Mouse (Mus musculus) macrophage (primary cell): ENCODE data around the gene Nab1. TPM values are rescaled to one million over a fixed set of nuclear protein-coding genes. Genes with fewer than 3 reads are reported as not detected.

Source experiments
- H3K27ac ChIP-seq: fragments of 350-480 bp; formaldehyde crosslinking; 2 replicates; pipeline ENCODE4 v1.9.0; 2021
- H3K36me3 ChIP-seq: fragments of 350-480 bp; formaldehyde crosslinking; 2 replicates; pipeline ENCODE4 v1.9.0; 2021; ENCODE audit errors: inconsistent target
- H3K4me3 ChIP-seq: fragments of 350-480 bp; formaldehyde crosslinking; 2 replicates; pipeline ENCODE4 v1.9.0; 2021; ENCODE audit errors: inconsistent target
- H3K79me2 ChIP-seq: fragments of 350-480 bp; formaldehyde crosslinking; 2 replicates; pipeline ENCODE4 v1.9.0; 2021; ENCODE audit errors: inconsistent target
- WGBS: methylation state at CpG from one replicate; pipeline ENCODE4 v1.1.7; 2026; ENCODE audit warnings: inconsistent platforms; ENCODE audit not compliant: missing documents; 5-methylcytosine and 5-hydroxymethylcytosine counted together
- polyA plus RNA-seq: library from polyadenylated mRNA; stranded (reverse); fragments of 250-400 nt; gene quantifications from 3 replicates; pipeline ENCODE4 v1.2.4, GENCODE M21; 2018; ENCODE audit warnings: inconsistent platforms

Nab1 gene
- polyA plus RNA-seq, 1 experiment from 2014 or later, result 59.6 TPM

GRCm38 (mm10) chr1:52501688-52502133, 1.2 kb upstream of the Nab1 start:
- H3K4me3 ChIP-seq, result no peak overlapping the region
- no peaks in the 10 kb centered on the region for H3K36me3 ChIP-seq
- WGBS, result 19% methylated on average over 10 of the region's 10 CpGs
- no peak overlapping the region for H3K27ac ChIP-seq
- peaks cover 31% of the 10 kb centered on the region for H3K79me2 ChIP-seq

GRCm38 (mm10) chr1:52501090-52501489, 611 bp upstream of the Nab1 start:
- H3K4me3 ChIP-seq, result peak overlapping the region; percentile 33; the same call in 1 of the 2 replicates

GRCm38 (mm10) chr1:52499601-52500313, 722 bp downstream of the Nab1 start:
- Histone ChIP-seq H3K79me2 (peaks cover 51% of the 10 kb centered on the region), H3K36me3 (no peaks in the 10 kb centered on the region), H3K27ac (peak overlapping the region; percentile 72), H3K4me3 (peak overlapping the region; percentile 94)
- 1% methylated on average over 33 of the region's 68 CpGs for WGBS

More at GRCm38 (mm10) chr1:52501090-52501489, 611 bp upstream of the Nab1 start:
- 30% methylated on average over 1 of the region's 1 CpGs for WGBS
- Histone ChIP-seq H3K79me2 (peaks cover 37% of the 10 kb centered on the region), H3K36me3 (no peaks in the 10 kb centered on the region), H3K27ac (peak overlapping the region; percentile 47)

- no peaks in the 10 kb centered on the region for H3K36me3 ChIP-seq
- H3K4me3 ChIP-seq, result peak overlapping the region; percentile 94
- WGBS, result 8% methylated on average over 6 of the region's 6 CpGs
- peaks cover 59% of the 10 kb centered on the region for H3K79me2 ChIP-seq
- H3K27ac ChIP-seq, result peak overlapping the region; percentile 72
These were observed 1.6 kb downstream of the Nab1 start for GRCm38 (mm10) chr1:52498786-52499450.

- peaks cover 38% of the 10 kb centered on the region; the same call in 1 of the 2 replicates for H3K36me3 ChIP-seq
- H3K4me3 ChIP-seq, result no peak overlapping the region
- 94% methylated on average over 7 of the region's 7 CpGs for WGBS
- H3K27ac ChIP-seq, result no peak overlapping the region
- peaks cover 97% of the 10 kb centered on the region for H3K79me2 ChIP-seq
These were observed 10.8 kb downstream of the Nab1 start for GRCm38 (mm10) chr1:52489538-52490181.

- Histone ChIP-seq H3K27ac (no peak overlapping the region), H3K79me2 (peaks cover 75% of the 10 kb centered on the region), H3K4me3 (no peak overlapping the region), H3K36me3 (peaks cover 47% of the 10 kb centered on the region; the same call in 1 of the 2 replicates)
- 97% methylated on average over 4 of the region's 4 CpGs for WGBS
These were observed 15.5 kb downstream of the Nab1 start for GRCm38 (mm10) chr1:52484980-52485379.

GRCm38 (mm10) chr1:52474291-52474690, 26.2 kb downstream of the Nab1 start:
- Histone ChIP-seq H3K4me3 (no peak overlapping the region), H3K27ac (no peak overlapping the region), H3K36me3 (peaks cover 33% of the 10 kb centered on the region), H3K79me2 (no peaks in the 10 kb centered on the region)
- WGBS, result 80% methylated on average over 1 of the region's 1 CpGs

GRCm38 (mm10) chr1:52470811-52471489, 29.5 kb downstream of the Nab1 start:
- WGBS, result 13% methylated on average over 7 of the region's 7 CpGs
- Histone ChIP-seq H3K36me3 (peaks cover 28% of the 10 kb centered on the region), H3K79me2 (no peaks in the 10 kb centered on the region), H3K4me3 (no peak overlapping the region), H3K27ac (no peak overlapping the region)

- peaks cover 31% of the 10 kb centered on the region for H3K36me3 ChIP-seq
These were observed 30.2 kb downstream of the Nab1 start for GRCm38 (mm10) chr1:52470326-52470725.

GRCm38 (mm10) chr1:52466518-52467120, 33.9 kb downstream of the Nab1 start:
- H3K27ac ChIP-seq, result no peak overlapping the region
- H3K36me3 ChIP-seq, result peaks cover 56% of the 10 kb centered on the region
- H3K4me3 ChIP-seq, result no peak overlapping the region
- 93% methylated on average over 6 of the region's 8 CpGs for WGBS
- H3K79me2 ChIP-seq, result no peaks in the 10 kb centered on the region

More at GRCm38 (mm10) chr1:52470326-52470725, 30.2 kb downstream of the Nab1 start:
- no peak overlapping the region for H3K27ac ChIP-seq
- H3K4me3 ChIP-seq, result no peak overlapping the region
- WGBS, result 61% methylated on average over 4 of the region's 4 CpGs
- H3K79me2 ChIP-seq, result no peaks in the 10 kb centered on the region

- no peak overlapping the region for H3K27ac ChIP-seq
- H3K4me3 ChIP-seq, result no peak overlapping the region
- WGBS, result 96% methylated on average over 3 of the region's 3 CpGs
- H3K36me3 ChIP-seq, result peaks cover 63% of the 10 kb centered on the region
- no peaks in the 10 kb centered on the region for H3K79me2 ChIP-seq
These were observed 34.6 kb downstream of the Nab1 start for GRCm38 (mm10) chr1:52465830-52466229.

GRCm38 (mm10) chr1:52465264-52465663, 35.2 kb downstream of the Nab1 start:
- 93% methylated on average over 3 of the region's 3 CpGs for WGBS
- Histone ChIP-seq H3K27ac (no peak overlapping the region), H3K36me3 (peaks cover 66% of the 10 kb centered on the region), H3K4me3 (no peak overlapping the region), H3K79me2 (no peaks in the 10 kb centered on the region)

- no peak overlapping the region for H3K4me3 ChIP-seq
- H3K27ac ChIP-seq, result no peak overlapping the region
- peaks cover 79% of the 10 kb centered on the region for H3K36me3 ChIP-seq
- 97% methylated on average over 6 of the region's 6 CpGs for WGBS
- no peaks in the 10 kb centered on the region for H3K79me2 ChIP-seq
These were observed 37.2 kb downstream of the Nab1 start for GRCm38 (mm10) chr1:52463305-52463704.

GRCm38 (mm10) chr1:52456571-52456970, 43.9 kb downstream of the Nab1 start:
- Histone ChIP-seq H3K4me3 (no peak overlapping the region), H3K27ac (no peak overlapping the region), H3K36me3 (peaks cover 30% of the 10 kb centered on the region), H3K79me2 (no peaks in the 10 kb centered on the region)
- 94% methylated on average over 6 of the region's 7 CpGs for WGBS
